Mouse (Mus musculus) MEL-GATA-1-ER (cell line): ENCODE data around the gene Lgr4.

Source experiments
- DNase-seq: peaks from one replicate; pipeline ENCODE4 v3.0.0-alpha.2; 2012; ENCODE audit warnings: low read depth; ENCODE audit errors: extremely low read depth

The Lgr4 gene

GRCm38 (mm10) chr2:110012184-110012725 is 94.8 kb downstream of the Lgr4 start:
- no peak for DNase-seq

- no peak for DNase-seq
Observed at GRCm38 (mm10) chr2:110017087-110017486, 99.6 kb downstream of the Lgr4 start.

- DNase-seq: peak; percentile 82
Observed at GRCm38 (mm10) chr2:110017616-110018505, 100.4 kb downstream of the Lgr4 start, which contains the start of gene Ccdc34. Ccdc34 (plus strand) TSS chr2:110017817.

- no peak for DNase-seq
Observed at GRCm38 (mm10) chr2:110019656-110020055, 102.2 kb downstream of the Lgr4 start.

- no peak for DNase-seq
Observed at GRCm38 (mm10) chr2:110020430-110020829, 103.0 kb downstream of the Lgr4 start.

- DNase-seq: no peak
Observed at GRCm38 (mm10) chr2:110036265-110036664, 118.8 kb downstream of the Lgr4 start.

- DNase-seq: no peak
Observed at GRCm38 (mm10) chr2:110036665-110037064, 119.2 kb downstream of the Lgr4 start.

- DNase-seq: no peak
Observed at GRCm38 (mm10) chr2:110037221-110037620, 119.8 kb downstream of the Lgr4 start.

- no peak for DNase-seq
Observed at GRCm38 (mm10) chr2:110038341-110038740, 120.9 kb downstream of the Lgr4 start.

GRCm38 (mm10) chr2:110042861-110043760 is 125.7 kb downstream of the Lgr4 start:
- no peak for DNase-seq

GRCm38 (mm10) chr2:110058424-110058823 is 141.0 kb downstream of the Lgr4 start:
- no peak for DNase-seq

GRCm38 (mm10) chr2:110063131-110063530 is 145.7 kb downstream of the Lgr4 start:
- DNase-seq: peak; percentile 12
